Mouse (Mus musculus) heart, adult 2 months (tissue): ENCODE results near the gene Cdca8. TPM values are rescaled to one million over a fixed set of nuclear protein-coding genes. Genes with fewer than 3 reads are reported as not detected.
A peak's percentile ranks its signal among the peaks of the same experiment; 100 is the strongest.

Experiments used
- DNase-seq, 2 experiments: peaks; one replicate each; pipeline ENCODE4 v3.0.0; 2021
- H3K27ac ChIP-seq: fragments of 200-600 bp; 2 replicates; pipeline ENCODE4 v1.8.1; 2022
- H3K27me3 ChIP-seq: fragments of 200-500 bp; 2 replicates; pipeline ENCODE4 v1.6.1; 2012; ENCODE audit warnings: mild to moderate bottlenecking, low read length, inconsistent platforms, mixed read lengths; ENCODE audit not compliant: control insufficient read depth, insufficient read depth
- H3K36me3 ChIP-seq: fragments of 200-500 bp; 2 replicates; pipeline ENCODE4 v1.6.1; 2012; ENCODE audit warnings: low read length, inconsistent platforms; ENCODE audit not compliant: control insufficient read depth, insufficient read depth
- H3K4me1 ChIP-seq: fragments of 200-500 bp; 2 replicates; pipeline ENCODE4 v1.6.1; 2011; ENCODE audit warnings: low read length; ENCODE audit not compliant: control insufficient read depth, insufficient read depth
- H3K4me3 ChIP-seq: fragments of 200-600 bp; 2 replicates; pipeline ENCODE4 v1.8.1; 2022
- H3K79me2 ChIP-seq: fragments of 200-500 bp; replicated peaks from 2 replicates; pipeline ENCODE4 v1.6.1; 2012; ENCODE audit warnings: mild to moderate bottlenecking, inconsistent platforms, low read length, moderate library complexity, mixed read lengths; ENCODE audit not compliant: control insufficient read depth, insufficient read depth
- H3K9ac ChIP-seq: fragments of 200-500 bp; 2 replicates; pipeline ENCODE4 v1.6.1; 2012; ENCODE audit warnings: low read depth, mild to moderate bottlenecking, control low read depth, inconsistent platforms, low read length, mixed read lengths
- CTCF ChIP-seq: fragments of 200-600 bp; IDR thresholded peaks from 2 replicates; pipeline ENCODE4 v1.8.1; 2022; ENCODE audit warnings: antibody characterized with exemption, mild to moderate bottlenecking, moderate library complexity
- EP300 ChIP-seq: fragments of 200-500 bp; IDR thresholded peaks from 2 replicates; pipeline ENCODE4 v1.6.1; 2011; ENCODE audit warnings: low read depth, low read length, control low read depth; ENCODE audit not compliant: insufficient read depth
- POLR2A ChIP-seq: fragments of 200-500 bp; IDR thresholded peaks from 2 replicates; pipeline ENCODE4 v1.6.1; 2011; ENCODE audit warnings: mild to moderate bottlenecking, low read depth, low read length, control low read depth; ENCODE audit not compliant: insufficient read depth
- WGBS: fragments of 180-500 bp; shearing (Covaris S2); methylation state at CpG from one replicate; pipeline ENCODE4 v1.1.7; 2018; 5-methylcytosine and 5-hydroxymethylcytosine counted together
- intact Hi-C: fragments of 180-260 bp; cut with DNase I; formaldehyde crosslinking; loops from one replicate; pipeline ENCODE4 v1.15.1; 2025
- polyA plus RNA-seq: library from polyadenylated mRNA; depleted of rRNA; stranded (reverse); fragments of >200 nt; gene quantifications from 2 replicates; pipeline ENCODE4 v1.2.3, GENCODE M21; 2012
- total RNA-seq, 2 experiments: library from RNA; stranded (reverse); gene quantifications; 2 replicates each; pipeline ENCODE4 v1.2.3; 2021

Gene Cdca8
- total and polyA plus RNA-seq, 3 experiments: 0.52 to 0.59 (median 0.57) TPM

- Histone ChIP-seq H3K4me3 (no peak overlapping the region), H3K4me1 (no peaks in the 10 kb centered on the region), H3K36me3 (no peaks in the 10 kb centered on the region), H3K27ac (no peak overlapping the region), H3K79me2 (no peaks in the 10 kb centered on the region), H3K27me3 (peaks cover 15% of the 10 kb centered on the region), H3K9ac (no peak overlapping the region)
- no peak for TF ChIP-seq CTCF
- 79% methylated on average over 5 of the region's 5 CpGs for WGBS
- no peak for DNase-seq
- intact Hi-C loops: no loop called here
Measured at GRCm38 (mm10) chr4:124890831-124891230, 48.3 kb downstream of the Cdca8 start.

DNA sequence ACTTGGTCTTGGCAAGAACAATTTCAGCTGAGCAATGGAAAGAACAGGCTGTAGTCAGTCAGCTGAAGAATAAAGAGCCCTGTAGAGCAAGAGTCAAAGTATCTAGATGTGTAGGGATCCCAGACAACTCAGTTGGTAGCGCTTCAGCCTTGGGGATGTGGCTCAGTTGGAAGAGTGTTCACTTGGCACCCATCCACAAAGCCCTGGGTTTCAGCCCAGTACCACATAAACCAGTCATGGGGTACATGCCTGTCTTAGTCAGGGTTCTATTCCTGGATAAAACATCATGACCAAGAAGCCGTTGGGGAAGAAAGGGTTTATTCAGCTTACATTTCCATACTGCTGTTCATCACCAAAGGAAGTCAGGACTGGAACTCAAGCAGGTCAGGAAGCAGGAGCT lies 49.2 kb downstream of the Cdca8 start:
- Histone ChIP-seq H3K4me3 (no peak overlapping the region), H3K27ac (no peak overlapping the region), H3K79me2 (no peaks in the 10 kb centered on the region), H3K36me3 (no peaks in the 10 kb centered on the region), H3K4me1 (no peaks in the 10 kb centered on the region), H3K27me3 (peaks cover 14% of the 10 kb centered on the region), H3K9ac (no peak overlapping the region)
- no peak for DNase-seq
- WGBS: 79% methylated on average over 2 of the region's 2 CpGs
- intact Hi-C loops: no loop called here
- no peak for TF ChIP-seq POLR2A
- no peak for TF ChIP-seq EP300
- TF ChIP-seq CTCF: no peak

DNA sequence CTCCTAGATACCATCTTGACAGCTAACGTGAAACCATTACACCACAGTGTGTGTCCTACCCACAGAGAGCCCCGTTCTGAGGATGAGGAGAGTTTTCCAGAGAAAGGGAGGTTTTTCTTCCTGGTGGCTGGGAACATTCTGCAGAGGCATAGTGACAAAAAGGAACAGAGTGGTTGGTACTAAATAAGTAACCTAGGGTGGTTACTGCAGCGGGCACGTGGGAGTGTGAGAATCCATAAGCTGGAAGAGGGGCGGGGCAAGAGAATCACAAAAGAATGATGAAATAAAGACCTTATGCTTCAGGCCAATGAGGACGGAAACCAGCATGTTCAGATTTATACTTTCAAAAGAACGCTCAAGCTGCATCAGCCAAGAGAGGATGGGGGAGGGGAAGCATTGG lies 50.4 kb downstream of the Cdca8 start:
- Histone ChIP-seq H3K79me2 (no peaks in the 10 kb centered on the region), H3K36me3 (no peaks in the 10 kb centered on the region), H3K4me3 (no peak overlapping the region), H3K9ac (no peak overlapping the region), H3K4me1 (no peaks in the 10 kb centered on the region), H3K27me3 (peaks cover 8% of the 10 kb centered on the region), H3K27ac (no peak overlapping the region)
- WGBS: 61% methylated on average over 7 of the region's 7 CpGs
- DNase-seq: no peak
- intact Hi-C loops: no loop called here
- no peak for TF ChIP-seq POLR2A
- no peak for TF ChIP-seq EP300
- no peak for TF ChIP-seq CTCF

GRCm38 (mm10) chr4:124882151-124882729 lies 56.9 kb downstream of the Cdca8 start:
- no peak overlapping the region for H3K27ac ChIP-seq
- H3K4me1 ChIP-seq: no peaks in the 10 kb centered on the region
- intact Hi-C loops: no loop called here
- no peaks in the 10 kb centered on the region for H3K36me3 ChIP-seq
- WGBS: 3% methylated on average over 36 of the region's 37 CpGs
- no peaks in the 10 kb centered on the region for H3K79me2 ChIP-seq
- H3K27me3 ChIP-seq: peaks cover 14% of the 10 kb centered on the region
- no peak for TF ChIP-seq EP300
- TF ChIP-seq POLR2A: no peak
- TF ChIP-seq CTCF: no peak
- DNase-seq: peak in 1 of 2 experiments; percentile 36
- H3K4me3 ChIP-seq: no peak overlapping the region
- no peak overlapping the region for H3K9ac ChIP-seq

GRCm38 (mm10) chr4:124881341-124881908 lies 57.7 kb downstream of the Cdca8 start:
- Histone ChIP-seq H3K4me3 (no peak overlapping the region), H3K4me1 (no peaks in the 10 kb centered on the region), H3K9ac (no peak overlapping the region), H3K27ac (no peak overlapping the region), H3K79me2 (no peaks in the 10 kb centered on the region), H3K27me3 (peaks cover 14% of the 10 kb centered on the region), H3K36me3 (no peaks in the 10 kb centered on the region)
- WGBS: 2% methylated on average over 37 of the region's 37 CpGs
- DNase-seq: no peak
- TF ChIP-seq CTCF (no peak), EP300 (no peak), POLR2A (no peak)
- intact Hi-C loops: no loop called here

- no peak within 1 kb of the TSS for H3K9ac ChIP-seq
- H3K27me3 ChIP-seq: peaks cover 10% of the 10 kb centered on the region
- WGBS: 8% methylated on average over 11 of the region's 11 CpGs
Measured at GRCm38 (mm10) chr4:124880599-124880998, 58.5 kb downstream of the Cdca8 start, which contains the start of gene Epha10. Gene Epha10 (plus strand): TSS chr4:124880899.

More at GRCm38 (mm10) chr4:124880599-124880998, 58.5 kb downstream of the Cdca8 start, which contains the start of gene Epha10:
- Histone ChIP-seq H3K79me2 (no peaks in the 10 kb centered on the region), H3K27ac (no peak within 1 kb of the TSS), H3K4me3 (no peak within 1 kb of the TSS), H3K36me3 (no peaks in the 10 kb centered on the region), H3K4me1 (no peaks in the 10 kb centered on the region)
- DNase-seq: no peak
- TF ChIP-seq CTCF (no peak), EP300 (no peak), POLR2A (no peak)
- intact Hi-C loops: no loop called here
